Mouse (Mus musculus) midbrain, embryonic 12.5 days (tissue): ENCODE data around the gene Ntm. TPM values are rescaled to one million over a fixed set of nuclear protein-coding genes. Genes with fewer than 3 reads are reported as not detected.
A peak's percentile ranks its signal among the peaks of the same experiment; 100 is the strongest.

Source experiments
- ATAC-seq: fragments of 200-750 bp; cut with Nextera tagmentation; 2 replicates; pipeline ENCODE4 v1.8.0; 2017; ENCODE audit warnings: low read depth, moderate TSS enrichment, moderate library complexity; ENCODE audit not compliant: low FRiP score
- H3K27ac ChIP-seq: fragments of 300-500 bp; sonication (generic); replicated peaks from 2 replicates; pipeline ENCODE4 v1.5.1; 2016; ENCODE audit warnings: mild to moderate bottlenecking
- H3K27me3 ChIP-seq: fragments of 300-500 bp; sonication (generic); 2 replicates; pipeline ENCODE4 v1.6.1; 2016; ENCODE audit warnings: mild to moderate bottlenecking
- H3K36me3 ChIP-seq: fragments of 300-500 bp; sonication (generic); 2 replicates; pipeline ENCODE4 v1.6.1; 2016
- H3K4me1 ChIP-seq: fragments of 300-500 bp; sonication (generic); 2 replicates; pipeline ENCODE4 v1.6.1; 2016
- H3K4me2 ChIP-seq: fragments of 300-500 bp; sonication (generic); replicated peaks from 2 replicates; pipeline ENCODE4 v1.6.1; 2016; ENCODE audit warnings: mild to moderate bottlenecking, moderate library complexity
- H3K4me3 ChIP-seq: fragments of 300-500 bp; sonication (generic); 2 replicates; pipeline ENCODE4 v1.5.1; 2016; ENCODE audit warnings: mild to moderate bottlenecking
- H3K9ac ChIP-seq: fragments of 300-500 bp; sonication (generic); replicated peaks from 2 replicates; pipeline ENCODE4 v1.6.1; 2016; ENCODE audit warnings: mild to moderate bottlenecking, moderate library complexity
- H3K9me3 ChIP-seq: fragments of 300-500 bp; sonication (generic); 2 replicates; pipeline ENCODE4 v1.6.1; 2016; ENCODE audit warnings: mild to moderate bottlenecking
- WGBS: fragments of 180-500 bp; shearing (Covaris S2); methylation state at CpG from one replicate; pipeline ENCODE4 v1.1.7; 2016; 5-methylcytosine and 5-hydroxymethylcytosine counted together
- polyA plus RNA-seq: library from polyadenylated mRNA; unstranded; fragments of >200 nt; fragmentation: Nextera tagmentation; extraction: Ambion mirVana; gene quantifications from 2 replicates; pipeline ENCODE4 v1.2.1, GENCODE M21; 2016

Ntm gene
- polyA plus RNA-seq, 1 experiment from 2014 or later, result 39.0 TPM

DNA sequence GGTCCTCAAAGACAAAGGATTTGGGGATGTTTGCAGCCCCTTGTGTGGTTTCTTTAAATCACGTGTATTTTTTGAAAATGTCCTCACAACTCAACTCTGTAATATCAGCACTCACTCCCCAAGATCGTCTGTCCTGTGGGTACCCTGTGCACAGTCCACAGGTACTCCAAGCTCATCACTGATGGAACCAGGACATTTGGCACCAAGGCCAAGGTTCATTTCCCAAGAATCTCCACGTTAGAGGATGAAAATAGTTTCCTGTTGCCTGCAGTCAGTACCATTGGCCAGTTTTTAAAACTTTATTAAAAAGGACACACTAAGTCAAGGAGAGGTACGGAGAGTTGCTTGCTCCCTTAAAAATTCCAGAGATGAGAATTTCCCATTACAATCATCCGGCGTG lies 552.7 kb downstream of the Ntm start:
- Histone ChIP-seq H3K36me3 (no peaks in the 10 kb centered on the region), H3K4me1 (peaks cover 8% of the 10 kb centered on the region; the same call in 1 of the 2 replicates), H3K27me3 (peaks cover 36% of the 10 kb centered on the region), H3K27ac (no peak overlapping the region), H3K4me2 (peak overlapping the region; percentile 96), H3K4me3 (peak overlapping the region; percentile 51; the same call in 1 of the 2 replicates), H3K9ac (no peak overlapping the region), H3K9me3 (no peaks in the 10 kb centered on the region)
- ATAC-seq, result no peak
- 81% methylated on average over 6 of the region's 6 CpGs for WGBS

GRCm38 (mm10) chr9:29409216-29409907 lies 553.6 kb downstream of the Ntm start:
- Histone ChIP-seq H3K4me1 (peaks cover 8% of the 10 kb centered on the region; the same call in 1 of the 2 replicates), H3K4me3 (no peak overlapping the region), H3K27ac (no peak overlapping the region), H3K4me2 (no peak overlapping the region), H3K36me3 (no peaks in the 10 kb centered on the region), H3K9ac (no peak overlapping the region), H3K9me3 (no peaks in the 10 kb centered on the region), H3K27me3 (peaks cover 35% of the 10 kb centered on the region)
- ATAC-seq, result no peak
- 48% methylated on average over 8 of the region's 8 CpGs for WGBS

DNA sequence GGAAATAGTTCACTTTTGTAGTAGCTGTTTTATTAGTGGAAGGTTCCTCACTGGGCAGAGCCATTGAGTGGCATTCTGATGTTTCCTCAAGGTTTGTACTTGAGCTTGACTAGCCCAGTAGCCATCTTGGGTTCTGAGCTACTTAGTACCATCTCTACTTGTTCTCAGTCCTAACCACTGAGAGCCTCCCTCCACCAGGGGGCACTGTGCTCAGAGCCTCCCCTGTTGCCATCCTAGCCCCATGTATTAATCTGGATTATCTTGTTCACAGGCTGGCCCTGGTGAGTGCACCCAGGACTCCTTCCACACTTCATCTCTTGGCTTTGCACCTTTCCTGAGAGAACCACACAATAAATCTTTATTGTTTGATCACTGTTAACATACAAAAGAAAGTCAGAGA lies 555.0 kb downstream of the Ntm start:
- Histone ChIP-seq H3K4me3 (no peak overlapping the region), H3K36me3 (no peaks in the 10 kb centered on the region), H3K9me3 (no peaks in the 10 kb centered on the region), H3K4me2 (no peak overlapping the region), H3K9ac (no peak overlapping the region), H3K27ac (no peak overlapping the region), H3K4me1 (peaks cover 8% of the 10 kb centered on the region; the same call in 1 of the 2 replicates), H3K27me3 (peaks cover 22% of the 10 kb centered on the region)
- ATAC-seq, result no peak

GRCm38 (mm10) chr9:29406973-29407372 lies 556.0 kb downstream of the Ntm start:
- no peak overlapping the region for H3K4me2 ChIP-seq
- H3K27me3 ChIP-seq, result peaks cover 22% of the 10 kb centered on the region
- no peaks in the 10 kb centered on the region for H3K9me3 ChIP-seq
- WGBS, result 96% methylated on average over 2 of the region's 2 CpGs
- no peak overlapping the region for H3K27ac ChIP-seq
- no peak overlapping the region for H3K4me3 ChIP-seq
- H3K4me1 ChIP-seq, result peaks cover 8% of the 10 kb centered on the region; the same call in 1 of the 2 replicates
- no peak for ATAC-seq
- H3K36me3 ChIP-seq, result no peaks in the 10 kb centered on the region
- H3K9ac ChIP-seq, result no peak overlapping the region

- Histone ChIP-seq H3K4me2 (no peak overlapping the region), H3K27me3 (peaks cover 16% of the 10 kb centered on the region), H3K36me3 (no peaks in the 10 kb centered on the region), H3K9ac (no peak overlapping the region), H3K4me1 (peaks cover 4% of the 10 kb centered on the region; the same call in 1 of the 2 replicates), H3K9me3 (no peaks in the 10 kb centered on the region), H3K27ac (no peak overlapping the region), H3K4me3 (no peak overlapping the region)
- WGBS, result 89% methylated on average over 1 of the region's 1 CpGs
- ATAC-seq, result no peak
Observed at GRCm38 (mm10) chr9:29406046-29406445, 556.9 kb downstream of the Ntm start.

DNA sequence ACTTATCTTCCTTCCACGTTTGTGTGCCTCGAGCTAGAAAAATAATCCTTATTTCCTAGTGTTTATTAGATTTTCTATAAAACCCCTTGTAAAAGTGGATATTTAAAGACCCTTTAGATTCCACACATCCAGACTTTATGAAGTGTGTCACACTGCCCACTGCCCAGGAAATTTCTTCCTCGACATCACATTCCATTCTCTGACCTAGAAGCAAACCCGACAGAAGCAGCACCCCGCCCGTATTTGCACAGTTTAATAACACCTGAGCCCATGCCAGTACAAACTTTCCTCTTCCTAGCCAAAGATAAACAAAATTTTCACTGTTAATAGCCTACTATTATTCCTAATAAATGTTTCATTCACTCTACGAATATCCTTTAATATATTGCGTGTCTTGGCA lies 562.8 kb downstream of the Ntm start:
- Histone ChIP-seq H3K4me3 (no peak overlapping the region), H3K9me3 (no peaks in the 10 kb centered on the region), H3K27me3 (no peaks in the 10 kb centered on the region), H3K4me1 (no peaks in the 10 kb centered on the region), H3K36me3 (no peaks in the 10 kb centered on the region), H3K4me2 (no peak overlapping the region), H3K9ac (no peak overlapping the region), H3K27ac (no peak overlapping the region)
- WGBS, result 87% methylated on average over 8 of the region's 8 CpGs
- no peak for ATAC-seq

- Histone ChIP-seq H3K4me3 (no peak overlapping the region), H3K36me3 (no peaks in the 10 kb centered on the region), H3K9ac (no peak overlapping the region), H3K27me3 (no peaks in the 10 kb centered on the region), H3K27ac (no peak overlapping the region), H3K9me3 (no peaks in the 10 kb centered on the region), H3K4me2 (no peak overlapping the region), H3K4me1 (no peaks in the 10 kb centered on the region)
- no peak for ATAC-seq
- WGBS, result 91% methylated on average over 5 of the region's 5 CpGs
Observed at GRCm38 (mm10) chr9:29396101-29396500, 566.8 kb downstream of the Ntm start.

GRCm38 (mm10) chr9:29393136-29393535 lies 569.8 kb downstream of the Ntm start:
- 96% methylated on average over 4 of the region's 4 CpGs for WGBS
- no peak overlapping the region for H3K27ac ChIP-seq
- ATAC-seq, result no peak
- H3K4me2 ChIP-seq, result no peak overlapping the region
- H3K9me3 ChIP-seq, result no peaks in the 10 kb centered on the region
- H3K36me3 ChIP-seq, result no peaks in the 10 kb centered on the region
- no peaks in the 10 kb centered on the region for H3K27me3 ChIP-seq
- no peak overlapping the region for H3K9ac ChIP-seq
- no peak overlapping the region for H3K4me3 ChIP-seq
- no peaks in the 10 kb centered on the region for H3K4me1 ChIP-seq

GRCm38 (mm10) chr9:29390796-29391517 lies 572.0 kb downstream of the Ntm start:
- H3K9ac ChIP-seq, result no peak overlapping the region
- 80% methylated on average over 11 of the region's 11 CpGs for WGBS
- H3K36me3 ChIP-seq, result no peaks in the 10 kb centered on the region
- H3K4me2 ChIP-seq, result no peak overlapping the region
- H3K4me1 ChIP-seq, result no peaks in the 10 kb centered on the region
- H3K27me3 ChIP-seq, result no peaks in the 10 kb centered on the region
- H3K4me3 ChIP-seq, result no peak overlapping the region
- ATAC-seq, result no peak
- no peaks in the 10 kb centered on the region for H3K9me3 ChIP-seq
- H3K27ac ChIP-seq, result no peak overlapping the region

GRCm38 (mm10) chr9:29389224-29389623 lies 573.7 kb downstream of the Ntm start:
- Histone ChIP-seq H3K27ac (no peak overlapping the region), H3K27me3 (no peaks in the 10 kb centered on the region), H3K9me3 (no peaks in the 10 kb centered on the region), H3K4me2 (no peak overlapping the region), H3K9ac (no peak overlapping the region), H3K4me3 (no peak overlapping the region), H3K36me3 (no peaks in the 10 kb centered on the region), H3K4me1 (no peaks in the 10 kb centered on the region)
- no peak for ATAC-seq
- 78% methylated on average over 7 of the region's 7 CpGs for WGBS

DNA sequence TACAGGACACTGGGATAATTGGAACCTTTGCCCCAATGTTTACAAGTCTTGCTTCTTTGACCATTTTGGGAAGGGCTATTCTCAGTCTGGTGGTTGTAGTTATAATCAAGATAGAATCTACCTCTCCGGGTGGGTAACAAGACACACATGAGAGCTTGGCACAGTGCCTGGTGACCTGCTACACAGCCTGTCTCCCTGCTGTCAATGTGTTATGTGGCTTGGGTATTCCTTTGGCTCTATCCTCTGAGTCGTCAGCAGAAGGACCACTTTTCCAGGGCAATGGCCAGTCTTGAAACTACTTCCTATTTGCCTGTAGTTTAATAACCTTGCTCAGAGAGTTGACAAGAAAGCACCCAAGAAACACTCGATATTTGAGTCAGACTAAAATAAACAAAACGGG lies 575.8 kb downstream of the Ntm start:
- Histone ChIP-seq H3K9me3 (no peaks in the 10 kb centered on the region), H3K4me3 (no peak overlapping the region), H3K4me1 (no peaks in the 10 kb centered on the region), H3K9ac (no peak overlapping the region), H3K27ac (no peak overlapping the region), H3K4me2 (no peak overlapping the region), H3K36me3 (no peaks in the 10 kb centered on the region), H3K27me3 (no peaks in the 10 kb centered on the region)
- ATAC-seq, result no peak
- WGBS, result 83% methylated on average over 4 of the region's 4 CpGs

DNA sequence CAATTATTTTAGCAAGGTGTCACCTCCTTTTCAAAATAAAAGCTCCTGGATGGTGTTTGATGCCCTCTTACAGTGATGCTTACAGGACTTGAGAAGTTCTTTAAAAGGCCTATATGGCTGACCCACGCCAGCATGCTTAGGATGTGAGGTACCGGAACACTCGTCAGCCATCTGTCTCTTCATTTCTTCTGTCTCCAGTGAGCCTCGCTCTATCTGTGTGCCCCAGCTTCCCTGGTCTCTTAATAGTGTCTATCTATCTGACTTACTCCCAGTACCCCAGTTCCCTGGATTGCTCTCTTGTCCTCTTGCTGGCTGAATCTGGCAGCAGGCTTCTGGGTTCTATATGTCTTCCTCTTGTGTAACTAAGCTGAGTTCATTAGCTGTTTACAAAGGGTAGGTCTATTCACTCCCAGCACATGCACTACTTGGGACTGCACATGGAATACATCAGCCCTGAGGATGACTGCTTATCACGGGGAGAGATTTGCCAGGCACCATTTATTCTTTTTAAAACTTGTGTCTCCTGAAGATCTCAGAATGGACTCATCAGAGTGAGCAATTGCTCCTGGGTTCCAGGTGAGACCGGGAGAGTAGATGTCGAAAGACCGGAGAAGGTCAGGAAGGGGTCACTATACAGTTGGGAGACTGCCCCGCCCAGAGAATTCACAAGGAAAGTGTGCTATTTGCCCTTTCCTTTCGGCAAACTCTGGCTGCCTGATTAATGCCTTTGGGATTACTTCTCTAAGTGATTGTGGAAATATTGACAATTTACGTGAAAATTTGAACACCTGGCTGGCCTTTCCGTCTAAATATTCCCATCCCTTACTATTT lies 585.6 kb downstream of the Ntm start:
- H3K9me3 ChIP-seq, result no peaks in the 10 kb centered on the region
- no peak for ATAC-seq
- 86% methylated on average over 12 of the region's 12 CpGs for WGBS

More for the DNA sequence above, 585.6 kb downstream of the Ntm start:
- no peak overlapping the region for H3K4me3 ChIP-seq
- H3K27me3 ChIP-seq, result no peaks in the 10 kb centered on the region
- H3K27ac ChIP-seq, result no peak overlapping the region
- no peaks in the 10 kb centered on the region for H3K36me3 ChIP-seq
- H3K9ac ChIP-seq, result no peak overlapping the region
- no peak overlapping the region for H3K4me2 ChIP-seq
- H3K4me1 ChIP-seq, result peaks cover 6% of the 10 kb centered on the region
